Mouse (Mus musculus): ENCODE measurements around the gene Tenm1. TPM values are rescaled to one million over a fixed set of nuclear protein-coding genes. Genes with fewer than 3 reads are reported as not detected.

The Tenm1 gene
- under 1 TPM; 0.01 to 0.37 TPM for polyA plus RNA-seq (2017; shearing (Covaris generic))

GRCm38 (mm10) chrX:43428855-43429263 lies at the start of gene Tenm1:
Gene Tenm1, minus strand, starts transcription at chrX:43429126.

GRCm38 (mm10) chrX:42502291-42503043 lies 926.5 kb downstream of the Tenm1 start, which contains the start of gene Sh2d1a:
Gene Sh2d1a, plus strand, starts transcription at chrX:42502453.

GRCm38 (mm10) chrX:42489446-42489845 lies 939.5 kb downstream of the Tenm1 start, which contains the start of gene Tex13c2:
Gene Tex13c2, plus strand, starts transcription at chrX:42489691.

Other genes with a start within 250 kb of the Tenm1 start
- not detected for gene Tex13c1, start 162.0 kb upstream of the Tenm1 start, polyA plus RNA-seq (2017; shearing (Covaris generic))

Measured in activated CD4-positive, CD25-positive, alpha-beta regulatory T cell (primary cell).